Mouse (Mus musculus): ENCODE data around the gene Cib4. TPM values are rescaled to one million over a fixed set of nuclear protein-coding genes. Genes with fewer than 3 reads are reported as not detected.

Cib4 gene
- polyA plus RNA-seq, 1 experiment from 2014 or later: not detected

- 20% methylated on average over 5 of the region's 5 CpGs for WGBS
- Histone ChIP-seq H3K27ac (replicated peaks in 1 of 2; ENCODE audit: control insufficient read depth in 1 of 2, insufficient read depth in 1 of 2, low read depth in 2 of 2, low read length in 2 of 2) (peak overlapping the region; percentile 54 to 79), H3K9me3 (ENCODE audit: control insufficient read depth, low read length) (peaks cover 4% of the 10 kb centered on the region; the same call in 1 of the 2 replicates), H3K36me3 (ENCODE audit: control insufficient read depth, insufficient read depth, low read length) (no peaks in the 10 kb centered on the region), H3K4me1 (ENCODE audit: control insufficient read depth in 2 of 2, insufficient read depth in 2 of 2, low read length in 2 of 2) (peaks cover 19 to 32% of the 10 kb centered on the region in 2 experiments), H3K4me3 (ENCODE audit: control insufficient read depth in 1 of 2, insufficient read depth in 1 of 2, low read depth in 1 of 2, low read length in 2 of 2) (no peak overlapping the region), H3K27me3 (ENCODE audit: control insufficient read depth, insufficient read depth, low read length) (no peaks in the 10 kb centered on the region), H3K9ac (ENCODE audit: low read length) (0 out of 2 replicates have a peak overlapping the region, but pooled peaks have one; percentile 4), H3K4me2 (ENCODE audit: low read length) (no peak overlapping the region)
- peak; percentile 51 for ATAC-seq (ENCODE audit: insufficient number of reproducible peaks, insufficient read depth, low FRiP score, low read depth)
These were observed 26.2 kb upstream of the Cib4 start for GRCm38 (mm10) chr5:30571820-30572219.

GRCm38 (mm10) chr5:30568479-30568878, 22.8 kb upstream of the Cib4 start:
- WGBS: 52% methylated on average over 1 of the region's 1 CpGs
- H3K36me3 ChIP-seq (ENCODE audit: control insufficient read depth, insufficient read depth, low read length): no peaks in the 10 kb centered on the region
- H3K4me3 ChIP-seq (ENCODE audit: control insufficient read depth in 1 of 2, insufficient read depth in 1 of 2, low read depth in 1 of 2, low read length in 2 of 2): no peak overlapping the region
- H3K27me3 ChIP-seq (ENCODE audit: control insufficient read depth, insufficient read depth, low read length): no peaks in the 10 kb centered on the region
- H3K4me1 ChIP-seq (ENCODE audit: control insufficient read depth in 2 of 2, insufficient read depth in 2 of 2, low read length in 2 of 2): peaks cover 10 to 23% of the 10 kb centered on the region in 2 experiments
- no peaks in the 10 kb centered on the region for H3K9me3 ChIP-seq (ENCODE audit: control insufficient read depth, low read length)
- H3K27ac ChIP-seq (replicated peaks in 1 of 2; ENCODE audit: control insufficient read depth in 1 of 2, insufficient read depth in 1 of 2, low read depth in 2 of 2, low read length in 2 of 2): no peak overlapping the region
- no peak overlapping the region for H3K9ac ChIP-seq (ENCODE audit: low read length)
- no peak overlapping the region for H3K4me2 ChIP-seq (ENCODE audit: low read length)
- no peak for ATAC-seq (ENCODE audit: insufficient number of reproducible peaks, insufficient read depth, low FRiP score, low read depth)

DNA sequence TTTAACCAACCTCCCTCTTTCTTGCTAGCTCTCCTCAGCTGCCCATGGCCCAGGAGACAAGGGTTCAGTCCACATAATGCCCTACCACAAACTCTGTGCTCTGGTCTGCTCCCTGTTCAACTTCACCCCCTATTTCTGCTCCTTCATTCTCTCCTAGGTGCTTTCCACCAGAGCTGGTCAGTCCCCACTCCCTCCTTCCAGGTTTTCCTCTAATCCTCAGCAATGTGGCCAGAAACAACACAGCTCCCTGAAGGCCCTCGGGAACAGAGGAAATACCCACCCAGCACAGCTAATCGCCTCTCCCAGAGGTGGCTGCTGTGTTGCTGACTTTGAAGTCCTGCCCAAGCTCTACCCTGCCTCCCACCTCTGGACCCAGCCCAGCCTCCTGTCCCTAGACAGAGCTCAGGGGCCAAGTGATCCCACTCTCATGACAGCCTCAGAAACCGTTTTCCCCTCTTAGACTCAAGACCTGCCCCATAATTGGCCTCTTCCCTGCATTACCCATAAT, 14.4 kb upstream of the Cib4 start:
- no peaks in the 10 kb centered on the region for H3K27me3 ChIP-seq (ENCODE audit: control insufficient read depth, insufficient read depth, low read length)
- no peak overlapping the region for H3K27ac ChIP-seq (replicated peaks in 1 of 2; ENCODE audit: control insufficient read depth in 1 of 2, insufficient read depth in 1 of 2, low read depth in 2 of 2, low read length in 2 of 2)
- H3K4me3 ChIP-seq (ENCODE audit: control insufficient read depth in 1 of 2, insufficient read depth in 1 of 2, low read depth in 1 of 2, low read length in 2 of 2): no peak overlapping the region
- H3K36me3 ChIP-seq (ENCODE audit: control insufficient read depth, insufficient read depth, low read length): no peaks in the 10 kb centered on the region
- no peak overlapping the region for H3K4me2 ChIP-seq (ENCODE audit: low read length)
- WGBS: 12% methylated on average over 3 of the region's 3 CpGs
- H3K9ac ChIP-seq (ENCODE audit: low read length): no peak overlapping the region
- ATAC-seq (ENCODE audit: insufficient number of reproducible peaks, insufficient read depth, low FRiP score, low read depth): no peak
- H3K9me3 ChIP-seq (ENCODE audit: control insufficient read depth, low read length): 0 out of 2 replicates have a peak, but pooled peaks cover 5% of the 10 kb centered on the region
- H3K4me1 ChIP-seq (ENCODE audit: control insufficient read depth in 2 of 2, insufficient read depth in 2 of 2, low read length in 2 of 2): peaks cover 6 to 11% of the 10 kb centered on the region in 2 experiments; a peak in 3 of 4 replicates

- 74% methylated on average over 3 of the region's 3 CpGs for WGBS
- no peaks in the 10 kb centered on the region for H3K36me3 ChIP-seq (ENCODE audit: control insufficient read depth, insufficient read depth, low read length)
These were observed 13.8 kb upstream of the Cib4 start for GRCm38 (mm10) chr5:30559421-30559820.

DNA sequence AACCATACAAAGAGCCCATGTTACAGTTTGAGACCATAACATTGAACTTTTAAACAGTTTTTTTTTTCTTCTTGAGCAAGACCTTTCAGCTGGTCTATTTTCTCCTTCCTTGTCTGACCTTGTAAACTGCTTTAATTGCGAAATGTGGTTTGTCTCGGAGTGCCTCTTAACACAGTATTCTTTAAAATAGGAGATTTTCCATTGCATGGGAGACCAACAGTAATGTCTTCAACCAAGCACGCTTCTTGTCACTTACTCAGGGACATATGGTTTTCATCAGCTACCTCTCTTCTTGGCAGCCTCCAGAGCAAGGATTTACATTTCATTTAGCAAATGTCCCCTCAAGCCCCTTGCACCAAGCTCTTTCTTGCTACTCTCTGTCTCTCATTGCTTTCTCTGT, 10.6 kb upstream of the Cib4 start:
- H3K36me3 ChIP-seq (ENCODE audit: control insufficient read depth, insufficient read depth, low read length): no peaks in the 10 kb centered on the region
- H3K27me3 ChIP-seq (ENCODE audit: control insufficient read depth, insufficient read depth, low read length): no peaks in the 10 kb centered on the region
- no peak for ATAC-seq (ENCODE audit: insufficient number of reproducible peaks, insufficient read depth, low FRiP score, low read depth)
- no peak overlapping the region for H3K9ac ChIP-seq (ENCODE audit: low read length)
- H3K27ac ChIP-seq (replicated peaks in 1 of 2; ENCODE audit: control insufficient read depth in 1 of 2, insufficient read depth in 1 of 2, low read depth in 2 of 2, low read length in 2 of 2): no peak overlapping the region
- H3K9me3 ChIP-seq (ENCODE audit: control insufficient read depth, low read length): 0 out of 2 replicates have a peak, but pooled peaks cover 3% of the 10 kb centered on the region
- no peak overlapping the region for H3K4me3 ChIP-seq (ENCODE audit: control insufficient read depth in 1 of 2, insufficient read depth in 1 of 2, low read depth in 1 of 2, low read length in 2 of 2)
- H3K4me2 ChIP-seq (ENCODE audit: low read length): no peak overlapping the region
- 64% methylated on average over 3 of the region's 3 CpGs for WGBS
- peaks cover 11 to 17% of the 10 kb centered on the region in 2 experiments for H3K4me1 ChIP-seq (ENCODE audit: control insufficient read depth in 2 of 2, insufficient read depth in 2 of 2, low read length in 2 of 2)

More at GRCm38 (mm10) chr5:30559421-30559820, 13.8 kb upstream of the Cib4 start:
- H3K27ac ChIP-seq (replicated peaks in 1 of 2; ENCODE audit: control insufficient read depth in 1 of 2, insufficient read depth in 1 of 2, low read depth in 2 of 2, low read length in 2 of 2): no peak overlapping the region
- H3K4me2 ChIP-seq (ENCODE audit: low read length): no peak overlapping the region
- no peak overlapping the region for H3K4me3 ChIP-seq (ENCODE audit: control insufficient read depth in 1 of 2, insufficient read depth in 1 of 2, low read depth in 1 of 2, low read length in 2 of 2)
- H3K9me3 ChIP-seq (ENCODE audit: control insufficient read depth, low read length): 0 out of 2 replicates have a peak, but pooled peaks cover 5% of the 10 kb centered on the region
- no peak for ATAC-seq (ENCODE audit: insufficient number of reproducible peaks, insufficient read depth, low FRiP score, low read depth)
- no peak overlapping the region for H3K9ac ChIP-seq (ENCODE audit: low read length)
- H3K27me3 ChIP-seq (ENCODE audit: control insufficient read depth, insufficient read depth, low read length): no peaks in the 10 kb centered on the region
- peaks cover 11 to 17% of the 10 kb centered on the region in 2 experiments for H3K4me1 ChIP-seq (ENCODE audit: control insufficient read depth in 2 of 2, insufficient read depth in 2 of 2, low read length in 2 of 2)

DNA sequence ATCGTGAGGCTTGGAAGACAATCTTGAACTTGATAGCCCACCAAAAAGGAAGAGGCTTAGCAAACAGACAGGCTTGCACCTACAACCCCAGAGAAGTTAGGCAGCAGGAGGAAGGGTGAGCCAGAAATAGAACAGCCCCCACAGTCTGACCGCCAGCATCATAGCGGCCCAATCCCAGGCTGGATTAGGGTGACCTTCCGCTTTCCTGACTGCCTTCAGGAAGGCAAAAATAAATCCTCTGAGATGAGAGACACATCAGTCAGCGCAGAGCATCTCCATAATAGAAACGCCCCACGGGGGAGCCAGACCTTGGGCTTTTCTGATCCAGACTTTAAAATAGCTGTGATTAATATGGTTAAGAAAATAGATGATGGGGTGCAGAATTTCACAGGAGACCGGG, 9.3 kb upstream of the Cib4 start:
- H3K27ac ChIP-seq (replicated peaks in 1 of 2; ENCODE audit: control insufficient read depth in 1 of 2, insufficient read depth in 1 of 2, low read depth in 2 of 2, low read length in 2 of 2): no peak overlapping the region
- no peaks in the 10 kb centered on the region for H3K9me3 ChIP-seq (ENCODE audit: control insufficient read depth, low read length)
- WGBS: 32% methylated on average over 8 of the region's 8 CpGs
- no peak overlapping the region; the same call in 1 of the 2 replicates for H3K9ac ChIP-seq (ENCODE audit: low read length)
- no peaks in the 10 kb centered on the region for H3K36me3 ChIP-seq (ENCODE audit: control insufficient read depth, insufficient read depth, low read length)
- H3K27me3 ChIP-seq (ENCODE audit: control insufficient read depth, insufficient read depth, low read length): no peaks in the 10 kb centered on the region
- ATAC-seq (ENCODE audit: insufficient number of reproducible peaks, insufficient read depth, low FRiP score, low read depth): no peak
- H3K4me3 ChIP-seq (ENCODE audit: control insufficient read depth in 1 of 2, insufficient read depth in 1 of 2, low read depth in 1 of 2, low read length in 2 of 2): no peak overlapping the region
- no peak overlapping the region for H3K4me2 ChIP-seq (ENCODE audit: low read length)
- H3K4me1 ChIP-seq (ENCODE audit: control insufficient read depth in 2 of 2, insufficient read depth in 2 of 2, low read length in 2 of 2): peaks cover 12 to 16% of the 10 kb centered on the region in 2 experiments

- ATAC-seq (ENCODE audit: insufficient number of reproducible peaks, insufficient read depth, low FRiP score, low read depth): no peak
- 75% methylated on average over 13 of the region's 13 CpGs for WGBS
- Histone ChIP-seq H3K36me3 (ENCODE audit: control insufficient read depth, insufficient read depth, low read length) (no peaks in the 10 kb centered on the region), H3K4me3 (ENCODE audit: control insufficient read depth in 1 of 2, insufficient read depth in 1 of 2, low read depth in 1 of 2, low read length in 2 of 2) (no peak overlapping the region), H3K9me3 (ENCODE audit: control insufficient read depth, low read length) (no peaks in the 10 kb centered on the region), H3K4me1 (ENCODE audit: control insufficient read depth in 2 of 2, insufficient read depth in 2 of 2, low read length in 2 of 2) (peaks cover 9 to 15% of the 10 kb centered on the region in 2 experiments), H3K4me2 (ENCODE audit: low read length) (no peak overlapping the region), H3K27me3 (ENCODE audit: control insufficient read depth, insufficient read depth, low read length) (no peaks in the 10 kb centered on the region), H3K9ac (ENCODE audit: low read length) (no peak overlapping the region), H3K27ac (replicated peaks in 1 of 2; ENCODE audit: control insufficient read depth in 1 of 2, insufficient read depth in 1 of 2, low read depth in 2 of 2, low read length in 2 of 2) (no peak overlapping the region)
These were observed 8.3 kb upstream of the Cib4 start for GRCm38 (mm10) chr5:30553936-30554335.

DNA sequence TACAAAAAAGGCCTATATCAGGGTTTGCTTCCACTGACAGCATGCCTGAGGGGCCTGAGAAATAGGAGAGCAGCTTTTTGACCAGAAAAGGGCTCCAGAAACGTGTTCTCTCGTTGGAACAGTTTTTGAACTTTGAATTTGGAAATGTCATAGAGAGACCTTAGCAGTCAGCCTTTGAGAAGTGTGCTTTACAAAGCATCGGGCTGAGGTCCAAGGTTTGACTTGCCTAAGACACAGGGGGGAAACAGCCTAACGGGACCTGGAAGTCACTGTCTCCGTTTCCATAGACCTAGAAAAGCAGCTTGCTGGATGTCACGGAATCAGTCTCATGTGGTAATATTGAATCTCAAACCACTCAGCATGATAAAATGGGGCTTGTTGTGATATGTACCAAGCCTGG, 6.4 kb upstream of the Cib4 start:
- Histone ChIP-seq H3K4me2 (ENCODE audit: low read length) (no peak overlapping the region), H3K4me3 (ENCODE audit: control insufficient read depth in 1 of 2, insufficient read depth in 1 of 2, low read depth in 1 of 2, low read length in 2 of 2) (no peak overlapping the region), H3K27ac (replicated peaks in 1 of 2; ENCODE audit: control insufficient read depth in 1 of 2, insufficient read depth in 1 of 2, low read depth in 2 of 2, low read length in 2 of 2) (no peak overlapping the region), H3K9me3 (ENCODE audit: control insufficient read depth, low read length) (no peaks in the 10 kb centered on the region), H3K4me1 (ENCODE audit: control insufficient read depth in 2 of 2, insufficient read depth in 2 of 2, low read length in 2 of 2) (peaks cover 12 to 15% of the 10 kb centered on the region in 2 experiments), H3K36me3 (ENCODE audit: control insufficient read depth, insufficient read depth, low read length) (no peaks in the 10 kb centered on the region), H3K9ac (ENCODE audit: low read length) (no peak overlapping the region), H3K27me3 (ENCODE audit: control insufficient read depth, insufficient read depth, low read length) (no peaks in the 10 kb centered on the region)
- no peak for ATAC-seq (ENCODE audit: insufficient number of reproducible peaks, insufficient read depth, low FRiP score, low read depth)
- 86% methylated on average over 6 of the region's 6 CpGs for WGBS

All from heart, embryonic 14.5 days (tissue).